Mouse (Mus musculus) heart, adult 9 months (tissue): ENCODE data around the gene Hyal2.

Source experiments
- DNase-seq, 2 experiments: peaks; one replicate each; pipeline ENCODE4 v3.0.0; 2022; ENCODE audit warnings: low spot score in 2 of 2

Hyal2 gene

GRCm38 (mm10) chr9:107587833-107588639 lies 20.3 kb downstream of the Hyal2 start:
- DNase-seq: peak; percentile 55 to 64

- peak; percentile 58 to 62 for DNase-seq
Observed at GRCm38 (mm10) chr9:107590058-107590772, 22.5 kb downstream of the Hyal2 start.

GRCm38 (mm10) chr9:107590773-107591060 lies 23.0 kb downstream of the Hyal2 start:
- no peak for DNase-seq

- DNase-seq: peak; percentile 74 to 76
Observed at GRCm38 (mm10) chr9:107593101-107593976, 25.6 kb downstream of the Hyal2 start.

GRCm38 (mm10) chr9:107594281-107595062 lies 26.7 kb downstream of the Hyal2 start:
- DNase-seq: no peak

GRCm38 (mm10) chr9:107596619-107597569 lies 29.1 kb downstream of the Hyal2 start:
- DNase-seq: peak; percentile 74 to 85

GRCm38 (mm10) chr9:107598385-107598784 lies 30.6 kb downstream of the Hyal2 start:
- no peak for DNase-seq

GRCm38 (mm10) chr9:107599433-107599832 lies 31.7 kb downstream of the Hyal2 start:
- DNase-seq: no peak

- no peak for DNase-seq
Observed at GRCm38 (mm10) chr9:107599842-107600241, 32.1 kb downstream of the Hyal2 start.

GRCm38 (mm10) chr9:107600745-107601144 lies 33.0 kb downstream of the Hyal2 start:
- DNase-seq: no peak

- DNase-seq: no peak
Observed at GRCm38 (mm10) chr9:107601275-107601674, 33.5 kb downstream of the Hyal2 start.

- DNase-seq: peak; percentile 84 to 91
Observed at GRCm38 (mm10) chr9:107602068-107602648, 34.4 kb downstream of the Hyal2 start.

- no peak for DNase-seq
Observed at GRCm38 (mm10) chr9:107603251-107603650, 35.5 kb downstream of the Hyal2 start.

GRCm38 (mm10) chr9:107605041-107605661 lies 37.4 kb downstream of the Hyal2 start:
- DNase-seq: no peak

GRCm38 (mm10) chr9:107606591-107606990 lies 38.8 kb downstream of the Hyal2 start:
- no peak for DNase-seq

- no peak for DNase-seq
Observed at GRCm38 (mm10) chr9:107607036-107607435, 39.3 kb downstream of the Hyal2 start.

- DNase-seq: no peak
Observed at GRCm38 (mm10) chr9:107607653-107608245, 40.0 kb downstream of the Hyal2 start.

- DNase-seq: no peak
Observed at GRCm38 (mm10) chr9:107608741-107609432, 41.1 kb downstream of the Hyal2 start, which contains the start of gene Sema3b. Gene Sema3b (minus strand): TSS chr9:107609229.
